Mouse (Mus musculus) R1 (cell line): ENCODE measurements at regions not wholly inside any gene's neighbourhood (a gene's known extent, or its start where the extent isn't known, plus 50 kb on each side); places are given as distances from the start of the nearest gene placed in this dataset.

Experiments
- DNase-seq: peaks from one replicate; pipeline ENCODE4 v3.0.0-alpha.2; 2018; ENCODE audit warnings: low read depth, low spot score

DNA sequence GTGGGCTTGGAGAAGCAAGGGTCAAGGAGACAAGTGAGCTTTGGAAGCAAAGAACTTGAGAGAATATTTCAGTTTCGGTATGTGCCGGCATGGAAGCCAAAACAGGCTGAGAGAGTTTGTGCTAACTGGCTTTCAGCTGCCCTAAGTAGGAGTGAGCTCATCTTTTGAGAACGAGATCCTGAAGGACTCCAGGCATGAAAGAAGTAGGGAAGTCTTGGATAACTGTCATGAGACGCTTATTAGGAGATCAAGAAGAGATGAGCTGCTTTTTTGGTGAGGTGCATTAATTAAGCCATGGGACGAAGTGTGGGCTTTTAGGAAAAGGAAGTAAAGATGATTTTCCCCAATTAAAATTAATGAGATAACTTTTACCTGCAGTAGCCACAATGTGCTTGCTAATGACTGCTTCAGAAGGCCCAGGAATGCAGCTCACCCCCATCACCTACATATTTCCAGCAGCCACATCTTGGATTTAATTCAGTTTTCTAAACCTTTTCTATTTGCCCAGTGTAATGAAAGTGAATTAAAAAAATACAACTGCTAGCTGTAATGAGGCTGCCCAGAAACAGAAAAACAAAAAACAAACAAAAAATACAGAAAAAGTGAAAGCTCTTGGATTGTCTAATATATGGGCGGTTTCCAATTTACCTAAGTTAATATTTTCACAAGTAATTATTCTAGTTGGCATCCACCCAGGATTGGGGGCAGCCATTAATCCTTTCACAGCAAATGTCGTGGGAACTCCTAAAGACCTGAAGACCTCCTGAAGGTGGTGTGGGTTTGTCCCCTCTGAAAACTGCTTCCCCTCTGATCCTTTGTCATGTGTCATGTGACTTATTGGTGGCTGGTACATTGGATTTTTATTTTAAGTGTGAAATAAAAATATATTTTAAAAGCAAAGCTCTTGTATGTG lies 204.7 kb upstream of the Slc39a10 start:
- DNase-seq: no peak

DNA sequence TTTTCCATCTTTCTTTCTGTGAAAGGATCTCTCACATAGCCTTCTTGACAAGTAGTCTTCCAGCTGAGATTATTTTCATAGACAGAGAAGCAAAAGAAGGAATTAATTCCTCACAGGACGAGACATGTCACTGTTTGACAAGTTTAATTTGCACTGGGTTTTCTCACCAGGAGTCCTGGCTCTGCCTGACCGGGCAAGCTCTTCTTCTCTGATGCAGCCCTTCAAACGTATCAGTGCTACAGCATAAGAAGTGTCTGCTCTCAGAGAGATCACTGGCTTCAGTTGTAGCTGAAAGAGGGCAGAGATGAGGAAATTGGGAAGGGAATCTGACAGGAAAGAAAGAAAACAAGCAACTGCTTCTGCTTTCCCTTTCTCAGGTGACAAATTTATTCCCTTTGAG lies 201.8 kb upstream of the Slc39a10 start:
- no peak for DNase-seq

DNA sequence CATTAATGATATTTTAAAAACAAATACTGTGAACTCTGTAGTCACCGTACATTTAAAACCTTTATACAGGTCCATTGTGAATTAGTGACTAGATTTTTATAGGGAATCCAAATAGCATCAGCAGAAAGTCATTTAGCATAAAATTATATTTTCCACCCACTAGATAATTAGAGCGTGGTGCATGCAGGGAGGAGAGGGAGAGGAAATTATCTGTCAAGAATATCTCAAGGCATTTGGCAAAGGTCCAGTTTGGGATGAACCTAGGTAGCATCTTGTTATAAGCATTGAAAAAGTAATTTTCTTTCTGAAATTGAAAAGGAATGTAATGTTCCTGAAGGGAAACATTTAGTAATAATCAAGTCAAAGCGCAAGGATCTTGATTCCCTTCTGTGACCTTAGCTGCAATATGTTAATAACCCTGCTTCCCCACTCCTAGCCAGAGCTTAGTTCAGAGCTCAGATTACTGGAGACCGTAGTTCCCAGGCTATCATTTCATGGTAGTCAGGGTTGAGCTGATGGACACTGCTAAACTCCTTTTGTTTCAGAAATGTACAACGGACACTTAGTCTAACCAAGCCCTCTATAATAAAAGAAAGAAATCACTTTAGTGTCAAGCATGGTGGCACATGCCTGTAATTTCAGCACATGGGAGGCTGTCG lies 200.8 kb upstream of the Slc39a10 start:
- no peak for DNase-seq

DNA sequence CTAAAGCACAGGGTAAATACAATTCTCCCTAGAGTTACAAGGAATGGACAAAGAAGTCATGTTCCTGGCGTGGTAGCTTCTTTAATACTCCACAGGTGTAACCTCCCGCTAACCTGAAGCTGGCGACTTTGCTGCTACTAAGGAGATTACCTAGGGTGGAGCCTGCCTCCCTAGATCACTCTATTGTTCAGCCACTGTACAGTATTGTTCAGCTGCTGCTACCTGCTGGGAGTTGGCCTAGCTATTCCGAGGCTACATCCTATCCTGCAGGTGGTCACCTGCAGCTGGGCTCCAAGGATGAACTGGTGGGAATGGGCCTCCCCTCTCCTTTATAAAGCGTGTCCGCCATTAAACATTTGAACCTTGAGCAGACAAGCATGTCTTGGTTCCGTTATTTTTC lies 183.8 kb upstream of the Slc39a10 start:
- DNase-seq: peak; percentile 91

DNA sequence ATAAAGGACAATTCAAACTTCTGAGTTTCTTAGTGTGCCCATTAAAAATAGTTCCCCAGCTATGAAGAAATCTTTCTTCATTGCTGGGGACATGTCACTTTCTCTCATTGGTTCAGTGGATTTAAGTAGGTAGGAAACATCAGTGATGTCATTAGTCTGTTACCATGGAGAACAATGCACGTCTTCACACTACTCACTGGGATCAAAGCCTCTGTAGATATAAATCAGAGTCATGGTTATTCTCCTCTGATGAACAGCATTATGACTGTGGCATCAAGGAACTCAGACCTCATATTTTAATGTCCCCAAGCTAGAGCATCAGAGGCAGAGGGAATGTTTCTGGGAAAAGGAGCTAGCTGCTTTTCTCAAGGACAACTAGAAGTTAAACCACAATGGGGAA lies 165.5 kb upstream of the Slc39a10 start:
- no peak for DNase-seq

DNA sequence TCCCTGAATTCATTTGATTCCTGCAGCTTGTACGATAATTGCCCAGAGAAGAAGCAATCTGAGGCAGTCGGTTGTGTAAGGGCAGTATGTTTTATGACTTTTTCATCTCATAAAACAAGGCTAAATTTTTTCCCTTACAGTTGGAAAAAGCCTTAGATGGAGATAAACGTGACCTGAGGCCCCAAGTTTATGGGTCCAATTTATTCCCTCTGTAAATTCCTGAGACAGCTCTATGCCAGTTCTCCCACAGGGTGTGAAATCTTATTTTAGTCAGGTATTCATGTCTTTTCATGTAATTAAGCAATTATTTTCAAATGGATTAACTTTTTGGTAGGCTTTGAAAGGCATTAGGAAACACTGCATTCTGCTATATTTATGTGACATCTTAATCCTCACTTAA lies 164.7 kb upstream of the Slc39a10 start:
- DNase-seq: no peak

DNA sequence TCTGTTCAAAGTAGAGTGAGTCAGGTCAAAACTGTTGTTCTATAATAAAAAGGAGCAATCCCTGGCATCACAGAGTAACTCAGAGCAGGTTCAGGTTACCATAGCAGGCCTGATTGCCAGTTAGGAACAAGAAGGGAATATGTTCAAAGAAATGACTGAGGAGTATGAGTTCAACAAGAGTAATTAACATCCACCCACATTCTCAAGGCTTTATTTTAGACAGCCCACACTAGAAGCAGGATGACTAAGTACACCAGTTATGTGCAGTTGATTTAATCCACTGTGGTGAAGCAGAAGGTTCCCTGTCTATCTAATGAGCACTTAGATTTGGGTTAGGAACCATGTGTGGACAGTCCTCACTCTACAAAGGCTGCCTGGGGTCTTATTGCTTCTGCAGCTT lies 158.5 kb upstream of the Slc39a10 start:
- DNase-seq: no peak

DNA sequence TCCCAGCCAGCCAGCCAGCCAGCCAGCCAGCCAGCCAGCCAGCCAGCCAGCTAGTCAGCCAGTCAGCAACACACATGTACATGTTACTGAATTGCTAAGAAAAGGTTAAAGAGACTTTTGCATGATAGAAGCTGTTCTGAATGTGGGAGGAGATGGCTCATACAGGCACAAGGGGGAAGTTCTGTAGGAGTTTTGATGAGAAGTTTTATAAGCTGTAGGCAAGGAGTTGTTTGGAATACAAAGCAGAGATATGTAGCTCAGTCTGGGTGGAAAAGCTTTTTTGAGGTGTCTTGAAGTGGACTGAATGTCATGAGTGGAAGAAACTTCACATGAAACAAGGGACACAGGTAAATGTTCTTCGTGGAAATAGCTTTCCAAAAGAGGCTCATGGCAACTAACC lies 157.8 kb upstream of the Slc39a10 start:
- DNase-seq: no peak

DNA sequence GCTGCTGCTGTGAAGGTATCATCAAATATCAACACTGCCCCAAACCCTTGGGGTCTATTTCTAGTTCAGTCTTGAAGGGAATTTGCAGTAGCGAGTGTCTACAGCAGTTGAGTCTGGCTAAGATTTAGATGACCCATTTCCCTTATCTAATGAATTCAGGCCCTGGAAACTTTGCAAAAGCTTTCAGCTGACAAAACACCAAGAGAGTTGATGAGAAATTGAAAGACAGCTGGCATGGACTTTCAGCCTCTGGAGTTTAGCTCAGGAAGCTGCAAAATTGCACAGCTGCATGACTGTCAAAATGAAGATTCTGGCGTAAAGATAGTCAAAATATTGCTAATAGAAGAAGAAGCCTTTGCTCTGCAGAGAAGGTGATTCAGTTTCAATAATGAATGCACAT lies 144.9 kb upstream of the Slc39a10 start:
- no peak for DNase-seq

DNA sequence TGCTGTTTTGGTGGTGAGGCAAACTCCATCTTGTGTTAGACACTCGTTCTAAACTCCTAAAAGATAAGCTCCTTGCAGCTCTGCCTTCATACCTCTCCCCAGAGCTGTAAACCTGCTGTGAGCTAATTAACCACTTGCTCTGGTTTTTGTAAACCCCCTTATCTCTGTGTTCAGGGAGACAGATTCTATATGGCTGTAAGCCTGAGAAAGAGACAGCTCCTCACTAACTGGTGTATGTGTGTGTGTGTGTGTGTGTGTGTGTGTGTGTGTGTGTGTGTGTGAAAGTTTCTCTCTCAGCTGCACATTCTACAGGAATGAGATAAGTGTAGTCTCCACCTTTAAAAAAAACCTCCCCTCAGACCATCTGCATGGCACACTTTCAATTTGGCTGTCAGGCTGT lies 126.7 kb upstream of the Slc39a10 start:
- no peak for DNase-seq

DNA sequence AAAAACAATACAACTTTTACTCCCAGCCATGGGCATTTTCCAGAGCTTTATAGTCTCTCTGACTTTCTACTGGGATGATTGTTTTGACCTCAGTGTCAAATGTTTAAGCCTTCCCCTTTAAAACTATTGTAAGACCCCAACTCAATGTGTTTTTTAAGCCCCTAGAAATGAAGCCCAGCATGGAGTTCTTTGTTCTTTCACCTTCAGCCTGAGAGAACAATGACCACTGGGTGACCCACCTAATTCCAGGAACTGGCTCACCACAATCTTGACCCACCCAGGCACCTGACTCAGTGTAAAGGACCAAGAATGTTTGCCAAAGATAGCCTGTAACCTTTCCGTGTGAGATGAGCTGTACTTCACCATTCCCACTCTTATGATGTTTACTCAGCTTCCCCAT lies 121.9 kb upstream of the Slc39a10 start:
- peak; percentile 53 for DNase-seq

DNA sequence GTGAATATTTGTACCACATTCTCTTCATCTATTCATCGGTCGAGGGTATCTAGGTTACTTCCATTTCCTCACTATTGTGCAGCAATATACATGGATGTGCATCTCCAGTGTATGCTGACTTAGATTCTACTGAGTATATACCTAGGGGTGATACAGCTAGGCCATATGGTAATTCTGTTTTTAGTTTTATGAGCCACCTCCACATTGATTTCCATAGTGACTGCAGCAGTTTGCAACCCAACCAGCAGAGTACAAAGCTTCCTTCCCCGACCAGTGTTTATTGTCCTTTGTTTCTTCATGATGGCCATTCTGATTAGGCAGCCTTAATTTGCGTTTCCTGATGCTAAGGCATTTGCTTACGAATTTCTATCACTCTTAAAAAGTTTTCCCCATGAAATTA lies 111.1 kb upstream of the Slc39a10 start:
- no peak for DNase-seq

DNA sequence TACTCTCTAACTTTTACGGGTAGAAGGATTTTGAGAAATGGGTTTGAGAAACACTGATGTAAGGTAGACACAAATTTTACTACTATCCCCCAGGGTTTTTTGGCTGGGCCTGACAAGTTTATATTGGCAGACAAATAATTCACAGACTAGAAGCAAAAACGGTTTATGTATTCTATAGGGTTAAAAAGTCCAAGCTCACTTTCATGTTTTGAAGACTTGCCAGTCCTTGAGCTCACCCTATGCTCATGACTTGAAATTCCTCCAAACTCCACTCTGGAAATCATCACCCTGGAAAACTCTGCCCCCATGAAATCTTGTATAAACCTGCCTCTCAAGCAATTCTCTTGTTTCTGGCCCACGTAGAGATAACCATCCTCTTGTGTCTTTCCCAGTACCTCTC lies 106.7 kb upstream of the Slc39a10 start:
- DNase-seq: no peak

DNA sequence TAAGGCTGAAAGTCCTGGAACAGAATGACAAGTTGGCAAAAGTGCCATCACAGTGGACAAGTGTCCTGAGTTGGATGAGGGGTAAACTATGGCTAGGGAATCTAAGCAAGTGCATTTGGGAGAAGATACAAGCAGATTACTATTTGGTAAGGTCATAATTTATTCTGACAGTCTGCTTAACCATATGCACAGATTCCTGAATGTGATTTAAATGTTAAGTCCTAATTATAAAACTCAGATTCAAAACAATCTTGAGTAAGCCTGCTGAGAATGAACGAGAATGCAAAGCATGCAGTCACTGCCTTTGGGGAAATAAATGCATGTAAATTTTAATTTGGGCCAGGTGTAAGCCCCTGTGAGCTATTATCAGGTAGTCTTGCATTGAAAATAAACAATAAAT lies 93.3 kb upstream of the Slc39a10 start:
- DNase-seq: no peak

DNA sequence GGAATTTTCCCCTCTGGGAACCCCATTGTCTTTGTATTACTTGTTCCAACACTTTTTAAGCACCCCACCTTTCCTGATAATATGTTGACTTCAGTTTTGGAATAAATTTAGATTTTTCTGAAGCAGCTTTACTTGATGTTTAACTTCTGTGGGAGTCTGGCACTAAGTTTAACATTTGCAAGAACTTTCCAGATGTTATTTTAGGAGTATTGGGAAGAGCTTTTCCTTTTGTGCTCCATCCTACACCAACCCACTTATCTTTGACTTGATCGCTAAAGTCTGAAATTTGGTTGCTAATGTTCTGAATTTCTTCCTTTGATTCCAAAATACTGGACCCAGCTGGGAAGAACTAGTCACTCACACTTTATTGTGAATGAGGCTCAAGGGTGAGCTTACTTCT lies 90.4 kb upstream of the Slc39a10 start:
- DNase-seq: no peak

DNA sequence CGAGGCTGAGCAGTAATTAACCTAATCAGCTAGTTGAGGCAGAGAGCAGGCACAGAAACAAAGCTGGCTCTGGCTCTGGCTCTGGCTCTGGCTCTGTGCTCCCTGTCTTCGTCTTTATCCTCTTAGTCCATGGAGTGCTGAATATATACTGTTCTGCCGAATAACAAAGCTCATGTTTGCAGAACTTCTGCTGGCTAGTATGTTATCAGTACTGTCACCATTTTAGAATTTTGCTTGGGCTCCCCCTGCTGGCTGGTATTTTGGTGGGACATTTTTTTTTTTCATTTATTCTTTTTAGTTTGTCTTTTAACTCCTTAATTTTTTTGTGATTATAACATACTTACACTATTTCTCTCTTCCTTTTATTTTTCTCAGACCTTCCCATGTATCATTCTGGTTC lies 77.8 kb upstream of the Slc39a10 start:
- DNase-seq: peak; percentile 30

DNA sequence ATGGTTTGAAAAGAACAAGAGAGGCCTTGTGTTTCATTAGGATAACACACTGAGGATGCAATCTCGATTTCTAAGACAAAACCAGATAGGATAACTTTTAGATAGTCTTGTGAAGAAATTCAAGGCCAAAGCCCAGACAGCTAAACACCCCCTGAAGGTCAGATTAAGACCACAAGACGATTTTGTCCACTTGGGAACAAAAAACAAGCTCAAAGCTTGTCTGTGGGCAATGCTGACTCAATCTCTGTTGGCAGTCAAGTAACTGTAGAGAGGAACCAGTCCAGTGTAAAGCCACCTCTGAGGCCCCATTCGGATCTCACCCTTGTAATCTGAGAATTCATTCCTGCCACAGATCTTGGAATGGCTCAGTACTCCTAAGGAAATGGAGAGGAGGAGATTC lies 75.7 kb upstream of the Slc39a10 start:
- DNase-seq: no peak

DNA sequence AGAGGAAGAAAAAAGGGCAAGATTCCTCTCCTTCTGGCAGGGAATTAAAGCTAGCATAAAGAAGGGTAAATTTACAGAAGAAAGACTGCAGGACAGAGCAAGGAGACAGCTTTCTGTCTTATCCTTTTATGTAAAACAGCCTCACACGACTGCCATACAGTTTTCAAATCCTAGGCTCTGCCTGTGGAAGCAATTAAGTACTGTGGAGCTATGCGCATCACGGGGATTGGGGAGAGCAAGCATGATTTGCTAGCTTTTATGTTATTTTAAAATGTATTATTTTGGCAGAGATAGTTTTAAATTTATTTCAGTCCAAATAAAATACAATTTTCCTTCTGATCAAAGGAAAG lies 74.2 kb upstream of the Slc39a10 start:
- DNase-seq: no peak

DNA sequence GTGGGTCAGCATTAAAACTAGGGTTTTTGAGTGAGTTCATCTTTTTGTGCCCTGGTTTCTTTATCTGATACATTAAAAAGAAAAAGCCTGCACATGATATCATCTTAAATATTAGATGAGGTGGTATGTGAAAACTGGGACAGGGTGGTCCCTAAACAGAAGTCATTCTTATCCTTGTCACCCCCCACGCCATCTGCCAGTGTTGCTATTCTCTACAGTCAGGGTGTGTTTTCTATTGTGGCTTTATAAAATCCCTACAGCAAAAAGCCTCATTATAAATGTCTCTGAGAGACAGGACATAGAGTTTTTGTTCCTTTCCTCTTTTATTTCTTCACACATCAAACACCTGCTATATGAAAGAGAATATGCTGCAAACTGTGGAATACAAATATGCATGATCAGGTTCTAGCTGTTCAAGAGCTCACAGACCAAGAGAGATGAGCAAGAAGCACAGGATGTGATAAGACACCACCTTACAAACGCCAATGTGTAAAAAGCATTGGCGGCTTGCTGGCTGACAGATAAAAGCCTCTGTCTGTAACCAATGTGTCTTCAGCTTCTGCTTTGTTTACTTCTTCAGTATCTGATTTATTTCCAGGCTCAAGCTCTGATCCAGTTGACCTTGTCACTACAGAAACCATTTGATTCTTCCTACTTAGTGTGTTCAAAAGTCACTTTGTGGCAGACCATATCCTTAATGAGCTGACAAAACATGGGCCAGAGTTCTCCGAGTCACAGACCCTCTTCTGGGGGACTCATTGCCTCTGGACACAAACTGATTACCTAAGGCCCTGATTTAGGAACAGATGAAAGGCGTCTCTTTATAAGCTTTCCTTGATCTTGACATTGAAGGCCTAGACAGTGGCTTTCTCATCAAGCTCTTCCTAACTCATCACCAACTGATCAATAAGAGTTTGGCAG lies 73.6 kb upstream of the Slc39a10 start:
- DNase-seq: no peak

DNA sequence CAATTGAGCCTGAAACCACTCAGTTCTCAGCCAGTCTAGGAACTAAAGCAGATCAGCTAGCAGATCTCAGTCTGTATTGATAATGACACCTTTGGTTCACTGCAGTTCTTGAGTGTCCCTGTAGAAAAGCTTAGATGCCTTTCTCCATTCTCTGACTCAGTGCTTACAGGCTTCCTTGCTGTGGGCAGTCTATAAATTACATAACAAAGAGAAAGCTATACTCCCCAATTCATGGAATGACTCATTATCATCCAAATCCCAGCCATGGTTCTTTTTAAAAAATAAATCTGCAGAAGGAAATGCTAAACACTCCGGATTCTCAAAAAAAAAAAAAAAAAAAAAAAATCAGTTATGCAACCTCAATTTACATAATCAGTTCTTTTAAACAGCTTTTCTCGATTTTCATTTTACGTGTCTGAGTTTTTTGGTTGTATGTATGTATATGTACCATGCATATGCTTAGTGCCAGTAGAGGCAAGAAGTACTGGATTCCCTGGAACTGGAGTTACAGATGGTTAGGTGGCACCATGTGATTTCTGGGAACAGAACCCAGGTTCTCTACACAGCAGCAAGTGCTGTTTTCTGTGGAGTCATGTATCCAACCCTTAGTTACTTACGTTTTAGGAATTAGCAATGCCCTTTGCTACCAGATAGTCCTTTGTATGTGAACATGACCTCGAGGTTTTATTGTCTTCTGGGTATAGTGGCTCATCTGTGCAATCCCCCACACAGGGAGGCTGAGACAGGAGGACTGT lies 71.5 kb upstream of the Slc39a10 start:
- DNase-seq: no peak
